Mouse (Mus musculus) MEL (cell line): Measurements from ENCODE around the gene Tmem80.

Experiments used
- CHD1 ChIP-seq: IDR thresholded peaks from 2 replicates; pipeline ENCODE4 v1.6.1; 2012; ENCODE audit warnings: low read depth, mild to moderate bottlenecking, inconsistent platforms, low read length, improper control_type of control experiment
- CTCF ChIP-seq, 3 experiments: IDR thresholded peaks in 2 of 3; conservative IDR thresholded peaks in 1 of 3; 2 replicates each; pipeline ENCODE4 v1.5.1; 2011 to 2012; ENCODE audit warnings: low read length in 3 of 3, low read depth in 2 of 3, mild to moderate bottlenecking in 2 of 3, improper control_type of control experiment in 1 of 3, inconsistent platforms in 1 of 3, mixed read lengths in 1 of 3, moderate library complexity in 1 of 3; ENCODE audit not compliant: control insufficient read depth in 1 of 3, insufficient read depth in 1 of 3, poor library complexity in 1 of 3, severe bottlenecking in 1 of 3
- EP300 ChIP-seq, 2 experiments: IDR thresholded peaks; 2 replicates each; pipeline ENCODE4 v1.6.1; 2011; ENCODE audit warnings: improper control_type of control experiment in 2 of 2, low read length in 2 of 2, low read depth in 1 of 2, mild to moderate bottlenecking in 1 of 2
- ETS1 ChIP-seq: IDR thresholded peaks from 2 replicates; pipeline ENCODE4 v1.6.1; 2012; ENCODE audit warnings: low read depth, mild to moderate bottlenecking, inconsistent platforms, low read length, improper control_type of control experiment, moderate library complexity
- GABPA ChIP-seq: IDR thresholded peaks from 2 replicates; pipeline ENCODE4 v1.6.1; 2012; ENCODE audit warnings: low read depth, mild to moderate bottlenecking, inconsistent platforms, low read length, improper control_type of control experiment, moderate library complexity
- MAX ChIP-seq: IDR thresholded peaks from 2 replicates; pipeline ENCODE4 v1.6.1; 2011; ENCODE audit warnings: low read length, improper control_type of control experiment
- MAZ ChIP-seq: IDR thresholded peaks from 2 replicates; pipeline ENCODE4 v1.6.1; 2012; ENCODE audit warnings: low read depth, mild to moderate bottlenecking, inconsistent platforms, low read length, improper control_type of control experiment
- MXI1 ChIP-seq: IDR thresholded peaks from 2 replicates; pipeline ENCODE4 v1.6.1; 2011; ENCODE audit warnings: mild to moderate bottlenecking, low read depth, low read length, improper control_type of control experiment
- TAL1 ChIP-seq: IDR thresholded peaks from 2 replicates; pipeline ENCODE4 v1.6.1; 2012; ENCODE audit warnings: mild to moderate bottlenecking, inconsistent platforms, low read length, moderate library complexity, mixed read lengths
- TBP ChIP-seq: IDR thresholded peaks from 2 replicates; pipeline ENCODE4 v1.8.0; 2011; ENCODE audit warnings: low read depth, low read length, improper control_type of control experiment
- TCF12 ChIP-seq: IDR thresholded peaks from 2 replicates; pipeline ENCODE4 v1.6.1; 2014; ENCODE audit warnings: low read depth, mild to moderate bottlenecking, inconsistent platforms, low read length, improper control_type of control experiment, moderate library complexity
- UBTF ChIP-seq: IDR thresholded peaks from 2 replicates; pipeline ENCODE4 v1.6.1; 2012; ENCODE audit warnings: low read depth, mild to moderate bottlenecking, inconsistent platforms, low read length, improper control_type of control experiment, moderate library complexity, borderline replicate concordance; ENCODE audit not compliant: insufficient read depth
- ZMIZ1 ChIP-seq: IDR thresholded peaks from 2 replicates; pipeline ENCODE4 v1.6.1; 2012; ENCODE audit warnings: low read depth, mild to moderate bottlenecking, inconsistent platforms, low read length, improper control_type of control experiment, moderate library complexity

- TF ChIP-seq CHD1 = no peak
- TF ChIP-seq EP300 (IDR thresholded peaks at IDR 0.05; ENCODE audit: low read depth in 1 of 2, low read length in 2 of 2) = no peak
- no peak for TF ChIP-seq CTCF (IDR thresholded peaks at IDR 0.05 in 2 of 3, conservative IDR thresholded peaks at IDR 0.05 in 1 of 3; ENCODE audit: control insufficient read depth in 1 of 3, insufficient read depth in 1 of 3, low read depth in 2 of 3, low read length in 3 of 3, poor library complexity in 1 of 3, severe bottlenecking in 1 of 3)
- TF ChIP-seq ETS1 = no peak
- no peak for TF ChIP-seq GABPA
- TF ChIP-seq MAX = no peak
- TF ChIP-seq ZMIZ1 = no peak
- no peak for TF ChIP-seq TBP
- no peak for TF ChIP-seq UBTF
- no peak for TF ChIP-seq TCF12
- no peak for TF ChIP-seq MXI1
- no peak for TF ChIP-seq TAL1
- no peak for TF ChIP-seq MAZ
Measured at GRCm38 (mm10) chr7:141281442-141281841, 46.1 kb upstream of the Tmem80 start.
